Mouse (Mus musculus) thymus, postnatal 10 days (tissue): ENCODE results near the gene Frat1.

Source experiments
- DNase-seq, 2 experiments: peaks; one replicate each; pipeline ENCODE4 v3.0.0; 2021; ENCODE audit warnings: low spot score in 2 of 2

Gene Frat1

DNA sequence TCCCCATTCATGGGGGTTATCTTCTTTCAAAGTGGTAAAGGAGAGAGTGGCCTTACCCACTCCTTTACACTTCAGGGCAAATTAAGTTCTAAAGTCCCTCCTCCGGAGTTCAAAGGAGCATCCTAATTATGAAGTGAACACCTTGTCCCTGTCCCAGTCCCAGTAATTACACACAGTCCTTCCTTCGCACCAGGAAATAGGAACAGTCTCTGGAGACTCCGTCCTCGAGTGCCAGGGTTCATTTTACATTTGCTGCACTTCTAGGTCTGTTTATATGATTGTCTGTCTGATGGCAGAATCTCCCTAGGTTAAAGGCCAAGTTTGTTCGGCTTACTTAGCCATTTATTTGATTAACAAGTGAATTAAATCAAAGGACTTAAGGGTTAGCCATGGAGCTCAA, 13.4 kb upstream of the Frat1 start:
- no peak for DNase-seq

DNA sequence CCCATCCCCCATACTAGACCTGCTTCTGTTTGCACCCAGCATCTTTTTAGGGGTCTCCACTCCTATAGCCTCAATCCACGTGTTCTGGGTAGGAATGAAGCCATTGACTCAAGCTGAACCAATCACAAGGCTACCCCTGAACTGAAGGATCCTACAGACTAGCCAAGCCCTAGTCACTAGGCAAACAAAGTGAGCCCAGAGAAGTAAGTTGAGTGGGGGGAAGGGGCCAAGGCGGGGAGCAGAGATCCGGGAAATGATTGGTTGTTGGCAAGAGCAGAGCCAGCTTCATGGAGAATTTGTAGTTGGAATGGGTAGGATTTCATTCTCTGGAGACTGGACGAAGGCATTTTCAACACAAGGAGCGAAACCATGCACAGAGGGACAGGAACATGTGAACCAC, 12.9 kb upstream of the Frat1 start:
- DNase-seq, result no peak

DNA sequence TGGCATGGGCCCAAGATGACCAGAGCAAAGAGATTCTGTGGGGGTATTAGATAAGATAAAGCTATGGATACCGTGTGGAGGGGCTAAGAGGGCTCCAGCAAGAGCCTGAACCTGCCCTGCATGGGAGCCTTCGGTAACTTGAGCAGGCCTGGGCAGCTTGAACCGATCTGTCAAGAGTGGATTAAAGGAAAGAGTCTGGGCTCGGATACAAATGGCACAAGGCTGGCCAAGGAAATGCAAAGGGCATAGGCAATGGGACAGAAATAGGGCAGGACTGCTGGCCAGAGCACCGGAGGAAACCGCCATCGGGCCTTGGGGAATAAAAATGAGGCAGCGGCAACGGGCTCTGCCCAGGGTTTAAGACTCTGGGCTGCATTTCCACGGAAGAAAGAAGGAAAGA, 12.4 kb upstream of the Frat1 start:
- DNase-seq, result no peak

DNA sequence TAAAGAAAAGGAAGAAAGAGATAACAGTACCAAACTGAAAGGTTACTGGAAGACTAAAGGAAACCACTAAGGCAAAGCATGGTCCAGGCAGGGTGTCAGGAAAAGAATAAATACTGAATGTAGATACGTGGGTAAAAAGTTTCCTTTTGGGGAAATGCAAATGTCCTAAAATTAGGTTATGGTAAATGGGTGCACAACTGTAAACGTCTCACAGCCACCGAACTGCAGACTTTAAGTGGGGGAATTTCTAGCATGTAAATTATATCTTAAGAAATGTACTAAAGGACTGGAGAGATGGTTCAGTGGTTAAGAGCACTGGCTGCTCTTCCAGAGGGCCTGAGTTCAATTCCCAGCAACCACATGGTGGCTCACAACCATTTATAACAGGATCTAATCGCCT, 11.0 kb upstream of the Frat1 start:
- DNase-seq, result no peak

DNA sequence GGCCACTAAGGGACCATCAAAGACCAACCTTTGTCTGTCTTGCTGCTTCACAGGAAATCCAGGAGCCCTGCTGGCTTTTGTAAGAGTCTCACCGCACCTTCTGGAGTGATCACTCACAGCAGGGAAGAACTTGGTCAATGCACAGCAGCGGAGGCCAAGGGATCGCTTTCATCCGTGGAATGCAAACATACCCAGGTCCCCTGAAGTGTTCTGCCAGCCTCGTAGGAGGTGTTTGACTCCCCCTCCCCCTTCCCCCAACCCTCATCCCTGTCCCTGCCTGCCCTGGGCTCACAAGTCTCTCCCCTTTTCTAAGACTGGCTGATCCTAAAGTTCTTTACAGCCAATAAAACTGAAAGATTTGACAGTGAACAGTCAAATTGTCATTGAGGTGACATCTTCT, 8.3 kb upstream of the Frat1 start:
- no peak for DNase-seq

DNA sequence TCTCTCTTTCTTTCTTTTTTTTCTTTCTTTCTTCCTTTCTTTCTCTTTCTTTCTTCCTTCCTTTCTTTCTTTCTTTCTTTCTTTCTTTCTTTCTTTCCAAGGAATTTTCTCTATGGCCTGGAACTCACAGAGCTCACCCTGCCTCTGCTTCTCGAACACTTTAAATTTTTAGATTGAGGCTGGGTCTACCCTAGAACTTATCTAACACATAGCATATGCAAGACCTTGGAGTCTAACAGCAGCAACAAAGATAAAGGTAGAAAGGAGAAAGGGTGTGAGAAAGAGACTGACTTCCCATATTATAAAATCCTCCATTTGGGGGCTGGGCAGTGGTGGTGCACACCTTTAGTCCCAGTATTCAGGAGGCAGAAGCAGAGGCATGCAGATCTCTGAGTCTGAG, 7.2 kb upstream of the Frat1 start:
- no peak for DNase-seq

DNA sequence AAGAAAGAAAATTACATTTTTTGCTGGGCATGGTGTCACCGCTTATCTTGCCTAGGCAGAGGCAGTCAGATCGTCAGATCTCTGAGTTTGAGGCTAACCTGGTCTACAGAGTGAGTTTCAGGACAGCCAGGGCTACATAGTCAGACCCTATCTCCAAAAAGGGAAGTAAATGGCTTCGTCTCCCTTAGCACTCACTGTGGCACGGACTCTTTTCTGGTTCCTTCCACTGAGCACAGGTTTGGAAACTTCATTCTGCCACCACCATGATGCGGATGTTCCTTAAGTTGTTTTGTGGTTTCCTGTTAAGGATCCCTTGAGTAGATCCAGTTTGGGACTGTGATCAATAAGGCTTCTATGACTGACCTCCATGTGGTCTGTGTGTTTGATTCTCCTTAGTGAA, 4.8 kb upstream of the Frat1 start:
- no peak for DNase-seq

DNA sequence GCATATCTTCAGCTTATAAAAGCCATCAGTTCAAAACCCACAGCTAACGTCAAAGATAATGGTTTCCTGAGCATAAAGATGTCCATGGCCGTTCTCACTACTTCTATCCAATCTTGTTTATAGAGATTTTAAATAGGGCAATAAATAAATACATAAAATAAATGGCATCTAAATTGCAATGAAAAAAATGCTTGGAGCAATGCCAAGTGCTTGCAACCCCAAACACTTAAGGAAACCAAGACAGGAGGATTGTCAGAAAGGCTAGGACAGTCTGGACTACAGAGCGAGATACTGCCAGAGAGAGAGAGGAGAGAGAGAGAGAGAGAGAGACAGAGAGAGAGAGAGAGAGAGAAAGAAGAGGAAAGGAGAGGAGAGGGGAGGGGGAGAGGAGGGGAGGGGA, 3.2 kb upstream of the Frat1 start:
- DNase-seq, result no peak

DNA sequence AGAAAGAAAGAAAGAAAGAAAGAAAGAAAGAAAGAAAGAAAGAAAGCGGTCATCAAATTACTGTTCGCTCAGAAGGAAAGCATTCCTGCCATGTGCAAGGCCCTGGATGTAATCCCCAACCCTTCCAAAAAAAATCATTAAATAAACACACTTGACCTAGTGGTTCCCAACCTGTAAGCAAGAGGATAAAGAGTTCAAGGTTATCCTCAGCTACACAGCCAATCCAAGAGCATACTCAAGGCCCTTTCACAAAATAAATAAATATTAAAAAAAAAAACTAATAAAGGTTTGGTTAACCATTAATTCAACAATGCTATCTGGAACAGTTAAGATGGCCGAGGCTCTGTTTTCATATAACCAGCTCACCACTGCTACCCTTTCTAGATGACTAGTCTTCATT, 829 bp upstream of the Frat1 start:
- DNase-seq, result no peak

DNA sequence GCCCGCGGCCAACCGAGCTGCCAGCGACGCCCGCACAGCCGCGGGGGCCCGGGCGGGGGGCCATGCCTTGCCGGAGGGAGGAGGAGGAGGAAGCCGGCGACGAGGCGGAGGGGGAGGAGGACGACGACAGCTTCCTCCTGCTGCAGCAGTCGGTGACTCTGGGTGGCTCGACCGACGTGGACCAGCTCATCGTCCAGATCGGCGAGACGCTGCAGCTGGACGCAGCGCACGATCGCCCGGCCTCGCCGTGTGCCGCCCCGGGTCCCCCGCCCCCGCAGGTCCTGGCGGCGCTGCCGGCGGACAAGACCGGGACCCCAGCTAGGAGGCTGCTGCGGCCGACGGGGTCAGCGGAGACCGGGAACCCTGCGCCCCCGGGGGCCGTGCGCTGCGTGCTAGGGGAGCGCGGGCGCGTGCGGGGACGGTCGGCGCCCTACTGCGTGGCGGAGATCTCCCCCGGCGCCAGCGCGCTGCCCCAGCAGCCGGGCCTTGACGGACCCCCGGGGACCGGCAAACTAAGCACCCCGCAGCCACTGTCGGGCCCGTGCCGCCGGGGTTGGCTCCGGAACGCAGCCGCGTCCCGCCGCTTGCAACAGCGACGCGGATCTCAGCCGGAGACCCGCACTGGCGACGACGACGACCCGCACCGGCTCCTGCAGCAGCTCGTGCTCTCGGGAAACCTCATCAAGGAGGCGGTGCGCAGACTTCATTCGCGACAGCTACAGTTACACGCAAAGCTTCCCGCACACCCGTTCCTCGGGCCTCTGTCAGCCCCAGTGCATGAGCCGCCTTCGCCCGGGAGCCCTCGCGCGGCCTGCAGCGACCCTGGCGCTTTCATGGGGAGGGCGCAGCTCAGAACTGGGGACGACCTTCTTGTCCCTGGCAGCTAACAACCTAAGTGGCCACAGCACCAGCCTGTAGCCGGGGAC, 599 bp downstream of the Frat1 start:
- peak; percentile 81 to 82 for DNase-seq

DNA sequence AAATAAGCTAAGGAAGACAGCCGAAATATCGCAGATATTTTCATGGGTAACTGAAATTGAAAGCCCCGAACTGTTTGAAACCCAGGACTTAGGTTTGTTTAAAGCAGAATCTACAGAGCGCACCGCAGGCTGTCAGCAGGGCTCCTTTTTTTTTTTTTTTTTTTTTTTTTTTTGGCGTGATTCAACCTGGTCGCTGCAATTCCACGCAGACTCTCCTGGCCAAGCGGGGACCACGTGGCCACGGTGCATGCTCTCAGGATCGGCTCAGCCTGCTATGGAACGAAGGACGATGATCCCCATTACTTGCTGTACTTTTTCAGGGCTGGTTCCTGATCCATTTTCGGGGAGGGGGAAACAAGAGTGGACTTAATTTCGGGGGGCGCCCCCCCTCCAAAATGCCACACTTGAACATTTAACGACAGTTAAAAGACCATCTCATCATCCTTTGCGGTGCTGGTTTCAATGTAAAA, 1.4 kb downstream of the Frat1 start:
- no peak for DNase-seq

DNA sequence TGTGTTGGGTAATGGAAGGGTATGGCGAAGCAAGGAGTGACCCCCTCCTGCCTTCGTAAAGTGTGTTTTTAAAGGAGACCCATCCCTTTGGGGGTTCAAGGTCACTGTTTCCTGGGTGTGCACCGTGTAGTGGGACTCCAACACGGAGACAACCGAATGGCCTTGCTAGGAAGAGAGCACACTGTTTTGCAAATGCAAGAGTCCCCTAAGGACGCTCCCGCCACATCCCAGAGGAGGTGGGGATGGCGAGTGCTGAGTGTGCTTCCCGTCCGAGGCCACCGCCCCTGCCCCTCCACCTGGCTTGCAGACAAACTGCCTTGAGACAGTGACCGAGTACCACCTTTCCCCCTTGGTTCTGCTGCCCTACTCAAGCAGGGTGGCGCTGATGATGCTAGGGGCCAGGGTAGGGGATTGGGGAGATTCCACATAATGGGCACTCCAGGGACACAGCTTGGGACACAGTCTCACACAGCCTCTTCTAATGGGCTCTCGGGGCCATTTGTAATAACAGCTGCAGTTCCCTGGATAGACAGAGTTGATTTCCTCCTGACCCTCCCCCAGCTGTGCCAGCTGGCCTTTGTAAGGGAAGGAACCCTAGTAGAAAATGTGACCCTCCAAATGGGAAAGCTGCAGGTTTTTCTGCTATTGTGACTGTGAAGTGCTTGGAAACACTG, 2.1 kb downstream of the Frat1 start:
- no peak for DNase-seq

DNA sequence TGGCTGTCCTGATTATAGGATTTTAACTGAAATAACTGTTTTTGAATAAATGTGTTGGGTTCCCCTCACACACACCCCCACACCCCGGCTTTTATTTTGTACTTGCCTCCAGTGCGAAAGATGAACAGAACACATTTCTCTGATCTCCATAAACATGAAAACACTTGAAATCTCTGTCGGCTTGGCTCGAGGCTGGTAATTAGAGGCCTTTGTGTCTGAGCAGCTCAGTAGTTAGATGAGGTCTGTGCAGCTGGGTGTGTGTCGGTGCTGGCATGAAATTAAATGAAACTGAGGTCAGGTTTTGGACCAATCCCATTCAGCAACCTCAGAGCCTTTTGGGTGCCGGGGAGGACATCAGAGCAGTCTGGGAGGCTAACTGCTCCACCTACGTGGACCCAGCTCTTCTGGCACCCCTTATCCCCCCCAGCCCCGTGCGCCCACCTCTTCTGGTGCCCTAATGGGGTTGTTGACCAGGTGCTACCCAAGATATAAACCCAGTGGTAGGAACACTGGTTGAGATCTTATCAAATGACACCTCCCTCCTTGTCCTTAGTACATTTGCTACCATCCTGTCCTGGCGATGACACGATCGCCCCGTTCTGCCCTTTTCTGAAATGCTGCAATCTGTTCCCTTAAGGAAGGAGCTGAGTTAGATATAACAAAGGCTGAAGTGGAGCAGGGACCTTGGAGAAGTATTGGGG, 2.9 kb downstream of the Frat1 start:
- DNase-seq, result no peak

DNA sequence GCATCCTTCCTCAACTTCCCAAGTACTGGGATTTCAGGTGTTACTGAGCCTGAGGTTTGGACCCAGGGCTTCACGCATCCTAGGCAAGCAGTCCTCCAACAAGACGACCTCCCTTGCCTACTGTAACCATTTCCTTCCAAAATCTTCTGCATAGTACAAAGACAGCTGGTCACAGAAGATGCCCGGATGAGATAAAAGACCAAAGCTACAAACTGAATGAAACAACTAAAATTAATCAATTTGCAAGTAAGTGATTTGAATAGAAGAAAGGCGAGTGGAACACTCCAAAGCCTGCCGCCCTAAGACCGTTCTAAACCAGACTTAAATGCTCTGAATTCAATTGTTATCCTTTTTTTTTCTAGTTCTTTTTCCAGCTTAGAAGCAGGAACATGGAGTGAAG, 5.6 kb downstream of the Frat1 start:
- no peak for DNase-seq

DNA sequence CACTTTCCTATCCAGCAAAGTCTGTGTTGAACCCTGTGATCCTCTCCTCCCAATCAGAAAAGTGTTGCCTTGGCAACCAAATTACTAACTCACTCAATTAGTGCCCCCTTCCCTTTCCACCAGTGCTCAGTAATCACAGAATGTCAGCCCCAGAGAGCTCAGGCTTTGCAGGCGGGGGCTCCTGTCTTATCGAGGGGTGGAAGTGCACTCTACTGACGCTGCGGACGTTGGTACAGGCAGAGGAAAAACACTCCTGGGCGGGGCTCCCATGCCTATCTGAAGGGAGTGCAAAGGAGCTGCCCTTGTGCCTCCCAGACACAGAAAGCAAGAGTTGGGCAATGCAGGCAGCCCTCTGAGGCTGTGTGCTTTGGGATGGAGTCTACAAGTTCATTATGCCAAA, 6.0 kb downstream of the Frat1 start:
- peak in 1 of 2 experiments; percentile 25 for DNase-seq

DNA sequence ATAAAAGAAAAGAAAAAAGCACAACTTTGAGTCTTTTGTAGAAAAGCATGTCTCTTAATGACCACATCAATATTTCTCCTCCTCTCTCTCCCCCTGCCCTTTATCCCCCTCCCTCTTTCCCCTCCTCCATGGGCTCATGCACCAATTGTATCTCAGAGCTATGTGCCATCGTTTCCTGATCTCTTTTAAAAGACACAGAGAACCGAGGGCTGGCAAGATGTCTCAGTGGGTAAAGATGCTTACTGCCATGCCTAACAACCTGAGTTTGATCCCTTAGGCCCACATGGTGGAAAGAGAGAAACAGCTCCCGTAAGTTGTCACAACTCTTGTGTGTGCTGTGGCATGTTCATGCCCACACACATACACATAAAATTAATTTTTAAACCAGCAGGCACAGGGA, 6.9 kb downstream of the Frat1 start:
- no peak for DNase-seq

DNA sequence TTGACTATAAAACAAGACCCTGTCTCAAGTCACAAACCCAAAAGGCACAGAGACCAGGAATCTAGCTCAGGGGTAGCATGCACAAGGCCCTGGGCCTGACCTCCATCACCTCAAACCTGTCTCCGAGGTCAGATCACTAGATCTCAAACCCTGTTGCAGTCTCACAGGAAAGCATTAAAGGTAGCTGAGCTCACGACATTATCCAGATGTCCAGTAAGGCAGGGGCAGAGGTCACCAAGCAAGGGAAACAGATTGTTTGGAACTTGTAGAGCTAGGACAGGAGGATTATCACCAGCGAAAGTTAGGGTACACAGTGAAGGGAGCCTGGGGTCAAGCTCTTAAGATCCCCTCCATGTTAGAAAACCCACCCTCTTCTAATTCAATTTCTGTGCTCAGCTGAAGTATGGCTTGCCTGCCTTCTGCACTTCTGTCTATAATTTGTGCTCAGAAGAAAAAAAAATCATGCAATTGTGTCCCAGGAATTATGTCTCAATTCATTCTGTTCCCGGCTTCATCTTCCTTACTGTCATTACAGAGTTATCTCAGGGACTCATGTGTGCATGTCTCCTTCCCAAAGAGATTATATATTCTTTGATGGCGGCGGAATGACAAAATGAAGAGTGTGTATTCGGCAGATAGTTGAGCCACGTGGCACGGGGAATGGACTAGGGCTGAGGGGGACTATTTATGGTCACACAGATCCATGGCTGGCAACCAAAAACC, 7.6 kb downstream of the Frat1 start:
- no peak for DNase-seq

DNA sequence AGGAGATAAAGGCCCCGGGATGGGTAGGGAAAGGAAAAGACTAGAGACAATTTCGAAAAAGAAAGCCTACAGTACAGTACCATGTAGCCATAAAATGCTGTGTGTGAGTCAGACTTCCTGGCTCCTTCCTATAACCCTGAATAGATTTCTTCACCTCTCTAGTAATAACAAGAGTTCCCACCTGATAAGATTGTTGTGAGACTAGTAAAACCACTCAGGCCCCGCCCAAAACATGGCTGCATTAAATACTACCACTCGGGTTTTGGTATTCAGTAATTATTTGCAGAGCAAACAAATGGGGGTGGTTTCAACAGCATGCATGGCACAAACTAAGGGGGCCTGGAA, 8.1 kb downstream of the Frat1 start:
- no peak for DNase-seq

DNA sequence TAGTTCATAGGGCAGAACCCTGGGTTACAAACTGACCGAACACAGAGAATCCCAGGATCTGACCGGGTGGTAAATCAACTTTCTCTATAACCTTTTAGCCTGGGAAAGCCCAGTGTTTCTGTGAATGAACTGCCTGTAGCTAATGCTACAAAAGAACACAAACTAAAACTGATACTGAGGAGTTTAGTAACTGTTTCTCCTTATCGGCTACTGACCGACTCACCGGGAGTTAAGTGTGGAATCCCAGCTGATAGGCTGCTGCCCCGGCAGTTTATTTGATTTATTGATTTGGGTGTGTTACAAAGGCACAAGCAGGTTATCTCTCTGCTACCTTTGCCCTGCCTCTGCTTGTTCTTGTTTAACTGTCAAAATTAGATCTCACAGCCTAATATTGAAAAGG, 9.0 kb downstream of the Frat1 start:
- no peak for DNase-seq

DNA sequence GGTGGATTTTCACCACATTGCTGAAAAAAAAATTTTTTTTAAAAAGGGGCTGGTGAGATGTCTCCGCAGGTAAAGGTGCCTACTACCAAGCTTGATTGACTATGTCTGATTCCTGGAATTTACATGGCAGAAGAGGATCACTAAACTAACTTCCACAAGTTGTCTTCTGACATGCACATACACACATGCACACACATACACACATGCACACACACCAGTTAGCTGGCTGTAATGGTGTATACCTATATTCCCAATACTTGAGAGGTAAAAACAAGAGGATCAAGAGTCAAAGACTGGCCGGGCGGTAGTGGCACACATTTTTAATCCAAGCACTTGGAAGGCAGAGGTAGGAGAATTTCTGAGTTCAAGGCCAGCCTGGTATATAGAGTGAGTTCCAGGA, 9.9 kb downstream of the Frat1 start:
- no peak for DNase-seq

DNA sequence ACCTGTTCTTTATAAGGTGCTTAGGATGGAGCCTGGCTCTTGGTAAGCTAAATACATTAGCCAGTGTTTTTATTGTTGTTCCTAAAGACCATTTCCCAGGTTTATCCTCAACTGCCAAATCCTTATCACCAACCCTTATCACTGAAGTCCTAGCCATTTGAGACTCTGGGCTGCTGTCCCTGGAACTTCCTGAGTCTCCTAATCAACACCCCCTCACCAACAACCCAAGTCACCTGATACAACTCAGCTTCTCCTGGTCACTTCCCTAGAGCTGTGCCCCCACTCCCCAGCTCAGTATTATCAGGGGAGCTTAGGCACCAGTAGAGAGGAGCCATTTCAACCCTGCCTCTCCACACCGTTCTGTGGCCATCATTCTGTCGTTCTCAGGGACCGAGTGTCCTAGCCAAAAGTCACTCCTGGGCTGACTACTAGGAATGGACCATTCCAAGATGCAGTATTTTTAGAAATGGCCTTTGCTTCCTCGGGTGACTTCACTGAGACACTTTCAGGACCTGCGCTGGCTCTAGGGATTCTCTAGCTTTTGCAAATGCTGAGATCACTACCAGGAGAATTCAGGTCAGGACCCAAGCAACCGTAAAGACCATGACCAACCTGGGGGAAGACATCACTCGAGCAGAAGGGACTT, 11.5 kb downstream of the Frat1 start:
- DNase-seq, result no peak

DNA sequence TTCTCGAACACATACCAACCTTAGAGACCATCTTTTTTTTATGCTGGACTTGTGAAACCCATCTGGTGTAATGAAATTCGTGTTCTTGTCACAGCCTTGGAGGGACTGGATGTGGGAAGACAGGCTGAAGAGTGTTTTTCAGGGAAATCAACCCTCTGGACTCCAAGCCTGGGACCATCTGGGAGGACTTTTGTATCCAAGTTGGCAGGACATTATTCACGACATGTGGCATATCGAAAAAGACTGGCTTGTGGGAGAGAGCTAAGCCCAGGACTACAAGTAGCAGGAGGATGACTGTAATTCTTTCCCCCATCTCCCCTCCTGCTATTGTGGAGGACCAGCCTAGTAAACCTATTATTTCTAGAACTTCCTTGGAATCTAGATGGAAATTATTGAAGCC, 12.4 kb downstream of the Frat1 start:
- DNase-seq, result no peak
